Mouse (Mus musculus) c-Kit-positive CD71-positive TER-119-positive erythroid progenitor cells, embryonic 14.5 days (primary cell): ENCODE data around the gene Crk.

Experiments
- DNase-seq: peaks from one replicate; pipeline ENCODE4 v3.0.0-alpha.2; 2013; ENCODE audit warnings: low spot score

Crk gene

DNA sequence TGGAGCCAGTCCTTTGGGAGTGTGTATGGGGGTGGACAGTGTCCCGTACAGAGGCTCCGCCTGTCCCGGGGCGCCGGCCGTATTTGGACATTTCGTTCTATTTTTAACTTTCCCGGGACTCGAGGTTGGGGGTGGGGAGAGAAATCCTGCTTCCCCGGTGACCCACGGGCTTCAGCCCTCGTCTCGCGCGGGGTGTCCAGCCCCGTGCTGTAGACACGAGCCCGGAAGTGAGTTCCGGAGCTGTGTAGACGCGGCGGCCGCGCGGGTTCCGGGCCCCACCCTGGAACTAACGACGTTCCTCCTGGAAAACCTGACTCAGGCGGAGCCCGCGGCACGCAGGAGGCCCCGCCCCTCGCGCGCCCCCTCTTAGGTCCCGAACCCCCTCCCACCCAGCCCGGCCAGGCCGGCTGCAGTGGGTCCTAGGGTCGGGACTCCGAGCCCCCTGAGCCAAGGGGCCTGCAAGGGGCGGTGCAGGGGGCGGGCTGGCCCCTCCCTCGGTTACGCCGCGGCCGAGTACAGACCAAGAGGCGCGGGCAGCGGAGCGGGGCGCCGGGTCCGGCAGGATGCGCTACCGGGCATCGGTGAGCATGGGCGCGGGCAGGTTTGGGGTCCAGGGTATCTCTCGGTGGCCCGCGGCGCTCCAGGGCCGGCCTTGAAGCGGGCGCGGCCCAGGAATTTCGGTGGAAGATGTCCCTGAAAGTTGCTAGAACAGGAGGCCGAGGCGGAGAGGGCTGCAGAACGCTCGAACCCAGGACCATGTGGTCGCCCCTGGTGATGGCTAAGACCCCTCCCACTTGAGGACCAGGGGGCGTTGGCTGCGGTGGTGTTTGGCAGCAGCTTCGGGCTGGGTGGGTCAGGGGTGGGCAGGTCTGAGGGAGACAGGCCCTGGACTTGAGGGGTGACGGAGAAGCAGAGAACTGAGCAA, 23.2 kb upstream of the Crk start:
- peak; percentile 53 for DNase-seq

DNA sequence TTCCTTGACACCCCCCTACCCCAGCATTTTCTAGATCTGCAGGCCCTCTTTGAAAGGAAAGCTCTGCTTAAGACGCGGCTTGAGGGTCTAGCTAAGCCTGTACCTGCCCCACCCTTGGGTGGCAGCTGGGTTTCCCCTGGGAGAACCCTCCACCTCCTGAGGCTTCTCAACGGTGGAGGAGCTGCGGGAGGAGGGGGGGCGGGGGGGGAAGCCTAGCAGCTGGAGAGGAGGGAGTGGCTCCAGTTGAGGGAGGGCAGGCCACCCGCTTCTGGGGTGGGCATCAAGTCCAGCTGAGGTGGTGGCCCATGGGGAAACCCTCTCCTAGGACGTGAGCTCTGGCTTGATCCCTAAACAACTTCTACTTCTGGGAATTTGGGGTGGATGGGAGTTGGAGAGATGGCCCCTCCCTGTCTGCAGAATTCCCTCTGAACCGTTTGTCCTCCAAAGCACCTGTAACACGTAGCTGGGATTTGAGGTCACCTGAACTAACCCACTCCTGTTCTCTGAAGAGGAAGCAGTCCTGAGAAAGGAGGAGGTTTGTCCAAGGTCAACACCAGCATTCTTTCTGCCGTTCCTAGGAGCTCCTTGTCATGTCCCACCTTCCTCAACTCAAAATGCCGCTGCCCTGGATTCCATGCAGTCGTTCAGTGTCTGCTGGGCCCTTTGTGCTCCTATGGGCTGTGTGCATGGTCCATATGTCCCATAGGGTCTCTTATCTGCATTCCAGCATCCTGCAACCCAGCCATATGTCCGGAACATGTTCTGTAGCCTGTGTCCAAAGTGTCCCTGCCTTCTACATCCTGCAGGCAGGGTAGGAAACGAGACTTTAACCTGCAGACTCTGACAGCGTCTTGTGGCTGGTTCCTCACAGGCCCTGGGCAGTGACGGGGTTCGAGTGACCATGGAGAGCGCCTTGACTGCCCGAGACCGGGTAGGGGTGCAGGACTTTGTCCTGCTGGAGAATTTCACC, 22.2 kb upstream of the Crk start:
- DNase-seq, result no peak

DNA sequence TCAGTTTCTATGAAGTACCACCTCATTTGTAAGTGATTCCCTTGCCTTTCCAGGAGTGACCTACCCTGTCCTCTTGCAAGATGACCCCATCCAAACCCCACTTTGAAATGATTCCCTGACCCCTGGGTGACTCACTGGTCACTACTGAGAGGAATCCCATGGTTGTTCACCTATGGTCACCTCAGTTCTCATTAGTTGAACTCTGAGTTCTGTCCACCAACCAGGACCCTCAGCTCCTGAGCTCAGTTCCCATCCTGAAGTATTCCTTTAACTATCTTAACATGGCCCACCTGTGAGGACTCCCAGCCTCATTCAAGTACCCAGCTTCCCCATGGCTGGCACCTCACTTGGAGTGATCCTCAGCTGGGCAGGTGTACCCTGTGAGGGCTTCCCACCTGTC, 21.2 kb upstream of the Crk start:
- no peak for DNase-seq

DNA sequence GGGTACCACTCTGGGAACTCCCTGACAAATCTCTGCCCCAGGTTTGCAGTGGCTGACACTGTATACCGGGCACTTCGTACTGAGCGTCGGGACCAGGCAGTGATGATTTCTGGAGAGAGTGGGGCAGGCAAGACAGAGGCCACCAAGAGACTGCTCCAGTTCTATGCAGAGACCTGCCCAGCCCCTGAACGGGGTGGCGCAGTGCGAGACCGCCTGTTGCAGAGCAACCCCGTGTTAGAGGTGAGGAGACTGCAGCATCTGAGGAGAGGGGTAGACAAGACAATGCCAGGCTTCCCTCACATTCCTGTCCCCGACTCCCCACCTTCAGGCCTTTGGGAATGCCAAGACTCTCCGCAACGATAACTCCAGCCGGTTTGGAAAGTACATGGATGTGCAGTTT, 20.7 kb upstream of the Crk start:
- DNase-seq, result no peak

DNA sequence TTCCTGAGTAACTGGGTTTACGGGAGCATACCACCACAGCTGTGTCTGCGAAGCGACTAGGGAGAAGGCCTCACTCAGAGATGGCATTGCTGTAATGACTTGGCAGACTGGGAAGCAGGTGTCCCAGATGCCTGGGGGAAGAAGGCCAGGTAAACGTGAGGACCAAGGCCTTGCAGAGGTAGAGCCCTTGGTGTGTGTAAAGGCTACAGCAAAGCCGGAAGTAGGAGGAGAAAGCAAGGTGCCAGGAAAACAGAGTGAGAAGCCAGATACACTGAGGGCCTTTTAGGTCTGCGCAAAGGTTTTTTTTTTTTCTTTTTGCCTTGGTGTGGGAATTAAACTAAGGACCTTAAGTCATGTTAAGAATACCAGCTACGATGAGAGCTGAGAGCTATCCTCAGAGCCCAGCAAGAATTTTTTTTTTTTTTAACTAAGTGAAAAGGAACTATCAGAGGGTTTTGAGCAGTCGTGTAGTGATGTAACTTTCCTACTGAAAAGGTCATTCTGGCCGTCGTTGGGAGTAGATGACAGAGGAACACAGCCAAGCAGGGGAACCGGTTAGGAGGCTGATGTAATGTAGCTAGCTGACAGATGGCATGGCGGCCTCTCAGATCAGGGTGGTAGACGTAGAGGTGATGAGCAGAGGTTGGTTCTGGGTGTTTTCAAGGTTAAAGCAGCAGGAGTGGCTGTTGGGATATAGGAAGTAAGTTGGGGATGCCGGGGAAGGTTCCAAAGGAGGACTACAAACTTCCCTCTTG, 19.9 kb upstream of the Crk start:
- DNase-seq, result no peak

DNA sequence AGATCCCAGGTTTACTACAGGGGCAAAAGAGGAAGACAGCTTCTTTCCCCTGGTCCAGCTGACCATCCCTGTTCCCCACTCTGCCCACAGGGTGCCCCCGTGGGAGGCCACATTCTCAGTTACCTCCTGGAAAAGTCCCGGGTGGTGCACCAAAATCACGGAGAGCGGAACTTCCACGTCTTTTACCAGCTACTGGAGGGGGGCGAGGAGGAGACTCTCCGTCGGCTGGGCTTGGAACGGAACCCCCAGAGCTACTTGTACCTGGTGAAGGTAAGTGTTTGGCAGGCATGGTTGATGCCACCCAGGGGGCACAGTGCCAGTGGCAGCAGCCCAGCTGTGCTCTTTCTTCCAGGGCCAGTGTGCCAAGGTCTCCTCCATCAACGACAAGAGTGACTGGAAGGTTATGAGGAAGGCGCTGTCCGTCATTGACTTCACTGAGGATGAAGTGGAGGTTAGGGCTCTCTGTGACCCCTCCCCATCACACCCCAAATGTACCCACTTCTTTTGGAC, 18.9 kb upstream of the Crk start:
- no peak for DNase-seq

DNA sequence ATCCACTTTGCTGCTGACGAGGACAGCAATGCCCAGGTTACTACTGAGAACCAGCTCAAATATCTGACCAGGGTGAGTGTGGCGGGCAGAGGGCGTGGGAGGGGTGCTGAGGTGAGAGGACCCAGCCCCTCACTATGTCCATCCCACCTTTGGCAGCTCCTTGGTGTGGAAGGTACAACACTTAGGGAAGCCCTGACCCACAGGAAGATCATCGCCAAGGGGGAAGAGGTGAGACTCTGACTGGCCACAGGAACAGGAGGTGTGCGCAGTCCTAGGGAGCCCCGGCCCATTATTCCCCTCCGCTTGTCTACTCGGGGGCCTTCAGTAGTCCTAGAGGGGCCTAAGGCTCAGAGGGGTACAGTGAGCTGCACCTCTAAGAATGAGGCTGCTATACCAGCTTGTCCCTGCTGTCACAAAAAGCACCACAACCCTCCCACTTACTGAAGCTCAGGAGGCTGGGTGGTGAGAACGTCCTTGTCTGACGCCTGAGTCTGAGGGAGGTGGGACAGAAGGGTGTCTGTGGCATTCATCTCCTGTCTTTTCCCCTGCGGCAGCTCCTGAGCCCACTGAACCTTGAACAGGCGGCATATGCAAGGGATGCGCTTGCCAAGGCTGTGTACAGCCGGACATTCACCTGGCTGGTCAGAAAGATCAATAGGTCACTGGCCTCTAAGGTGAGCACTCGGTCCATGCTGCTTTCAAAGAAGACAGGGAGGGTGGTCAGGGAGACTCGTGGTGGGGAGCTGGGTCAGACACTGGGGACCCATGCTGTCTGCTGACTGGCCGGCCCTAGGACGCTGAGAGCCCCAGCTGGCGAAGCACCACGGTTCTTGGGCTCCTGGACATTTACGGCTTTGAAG, 17.9 kb upstream of the Crk start:
- no peak for DNase-seq

DNA sequence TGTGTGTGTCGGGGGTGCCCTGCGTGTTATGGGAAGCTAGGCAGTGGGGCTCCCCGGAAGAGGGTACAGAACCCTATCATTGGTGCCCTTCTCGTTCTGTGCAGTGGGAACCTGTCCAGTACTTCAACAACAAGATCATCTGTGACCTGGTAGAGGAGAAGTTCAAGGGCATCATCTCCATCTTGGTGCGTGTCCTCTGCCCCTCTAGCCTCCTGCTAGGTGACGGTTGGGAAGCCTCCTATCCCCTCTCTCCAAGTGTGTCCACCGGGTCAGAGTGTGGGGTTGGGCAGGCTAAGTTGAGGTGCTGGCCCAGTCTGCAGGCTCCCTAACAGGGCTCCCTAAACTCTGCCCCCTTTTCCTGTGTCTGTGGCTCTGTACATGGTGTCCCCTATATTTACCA, 16.9 kb upstream of the Crk start:
- no peak for DNase-seq

DNA sequence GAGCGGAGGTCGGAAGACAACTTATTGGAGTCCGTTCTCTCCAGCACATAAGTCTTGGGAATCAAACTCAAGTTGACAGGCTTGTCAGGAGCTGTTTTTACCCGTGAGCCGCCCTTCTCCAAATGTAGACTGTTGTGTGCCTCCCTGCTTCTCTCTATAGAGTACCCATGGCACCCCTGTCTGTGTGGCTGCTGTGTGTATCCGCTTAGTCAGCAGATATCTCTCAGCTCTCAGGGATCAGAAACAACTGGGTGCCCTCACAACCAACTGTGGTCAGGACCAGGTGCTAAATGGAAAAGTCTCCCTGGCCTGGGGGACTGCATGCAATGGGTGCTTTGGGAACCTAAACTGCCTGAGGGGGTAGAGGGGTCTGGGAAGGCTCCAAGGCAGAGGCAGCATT, 12.8 kb upstream of the Crk start:
- no peak for DNase-seq

DNA sequence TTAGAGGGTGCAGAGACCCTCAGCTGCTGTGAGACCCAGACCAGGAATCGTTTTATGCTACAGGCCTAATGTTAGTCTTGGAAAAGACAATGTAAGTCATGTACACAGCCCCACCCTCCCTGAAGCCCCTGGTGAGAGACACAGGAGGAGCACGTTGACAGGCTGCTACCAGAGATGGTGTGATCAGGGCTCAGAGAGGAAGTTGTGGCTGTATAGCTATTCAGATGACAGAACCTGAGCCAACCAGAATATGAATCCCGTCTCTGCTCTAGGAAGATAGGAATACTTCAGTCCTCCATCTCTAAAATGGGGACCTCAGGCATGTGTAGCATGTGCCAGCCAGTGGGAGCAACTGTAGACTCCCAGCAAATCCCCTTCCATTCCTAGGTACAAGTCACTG, 10.4 kb upstream of the Crk start:
- DNase-seq, result no peak

DNA sequence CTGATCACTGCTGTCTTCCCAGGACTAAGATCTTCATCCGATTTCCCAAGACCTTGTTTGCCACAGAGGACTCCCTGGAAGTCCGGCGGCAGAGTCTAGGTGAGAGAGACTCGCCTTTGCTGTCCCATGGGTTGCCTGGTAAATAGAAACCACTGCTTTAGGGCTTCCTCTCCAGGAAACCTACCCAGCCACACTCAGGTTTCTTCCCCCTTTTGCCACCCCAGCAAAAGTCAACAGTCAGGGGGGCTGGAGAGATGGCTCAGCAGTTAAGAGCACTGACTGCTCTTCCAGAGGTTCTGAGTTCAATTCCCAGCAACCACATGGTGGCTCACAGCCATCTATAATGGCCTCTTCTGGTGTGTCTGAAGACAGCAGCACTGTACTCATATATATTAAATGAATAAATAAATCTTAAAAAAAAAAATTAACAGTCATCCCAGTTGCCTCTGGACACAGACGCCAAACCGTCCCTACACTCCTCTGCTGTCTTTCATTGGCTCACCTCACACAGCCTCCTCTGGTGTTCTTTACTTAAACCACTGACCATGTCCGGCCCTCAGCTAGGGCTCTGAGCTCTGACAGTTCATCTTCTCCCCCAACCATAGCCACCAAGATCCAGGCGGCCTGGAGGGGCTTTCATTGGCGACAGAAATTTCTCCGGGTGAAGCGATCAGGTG, 9.7 kb upstream of the Crk start:
- DNase-seq, result no peak

DNA sequence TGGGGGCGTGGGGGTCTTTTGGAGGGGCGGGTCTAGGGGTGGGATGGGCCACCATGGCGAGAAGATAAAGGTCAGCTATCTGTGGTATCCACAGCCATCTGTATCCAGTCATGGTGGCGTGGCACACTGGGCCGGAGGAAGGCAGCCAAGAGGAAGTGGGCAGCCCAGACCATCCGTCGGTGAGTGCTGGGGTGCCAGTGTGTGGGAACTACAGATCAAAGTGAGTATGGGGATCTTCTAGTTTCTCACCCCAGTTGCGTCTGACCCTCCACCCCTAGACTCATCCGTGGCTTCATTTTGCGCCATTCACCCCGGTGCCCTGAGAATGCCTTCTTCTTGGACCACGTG, 9.2 kb upstream of the Crk start:
- no peak for DNase-seq

DNA sequence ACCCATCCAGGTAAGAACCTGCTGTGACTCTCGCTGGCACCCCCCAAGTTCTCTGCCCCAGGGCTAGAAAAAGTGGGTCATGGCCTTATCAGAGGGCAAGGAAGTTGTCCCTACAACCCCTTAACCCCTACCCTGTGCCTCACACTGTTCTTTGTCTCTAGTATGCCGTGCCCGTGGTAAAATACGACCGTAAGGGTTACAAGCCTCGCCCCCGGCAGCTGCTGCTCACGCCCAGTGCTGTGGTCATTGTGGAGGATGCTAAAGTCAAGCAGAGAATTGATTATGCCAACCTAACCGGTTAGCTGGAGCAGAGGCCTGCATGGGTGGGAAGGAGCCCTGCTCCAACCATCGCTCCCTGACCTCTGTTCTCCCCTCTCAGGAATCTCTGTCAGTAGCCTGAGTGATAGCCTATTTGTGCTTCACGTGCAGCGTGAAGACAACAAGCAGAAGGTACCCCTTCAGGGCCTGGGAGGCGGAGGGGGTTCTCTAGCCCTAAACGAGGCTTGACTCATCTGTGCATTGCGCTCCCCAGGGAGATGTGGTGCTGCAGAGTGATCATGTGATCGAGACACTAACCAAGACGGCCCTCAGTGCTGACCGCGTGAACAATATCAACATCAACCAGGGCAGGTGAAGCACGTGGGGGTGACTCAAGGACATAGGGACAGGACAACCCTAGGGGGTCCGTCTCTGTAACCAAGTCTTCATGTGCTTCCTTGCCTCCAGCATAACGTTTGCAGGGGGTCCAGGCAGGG, 7.5 kb upstream of the Crk start:
- DNase-seq, result no peak

DNA sequence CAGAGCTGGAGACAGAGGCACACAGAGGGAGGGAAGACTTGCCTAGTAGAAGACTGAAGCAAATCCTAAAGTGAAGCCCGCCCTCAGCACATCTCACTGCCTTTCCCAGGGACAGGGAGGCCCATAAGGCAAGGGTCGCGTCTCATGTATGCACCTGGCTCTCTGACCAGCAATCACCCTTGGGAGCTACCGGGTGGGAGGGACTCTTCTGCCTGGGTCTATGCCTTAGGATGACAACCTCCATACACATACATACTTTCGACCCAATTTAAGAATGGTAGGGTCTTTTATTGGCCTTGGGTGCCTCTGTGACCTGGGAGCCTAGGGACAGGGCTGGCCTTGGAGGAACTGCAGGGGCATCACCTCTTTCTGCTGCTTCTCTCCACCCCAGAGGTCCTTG, 5.6 kb upstream of the Crk start:
- DNase-seq, result no peak

DNA sequence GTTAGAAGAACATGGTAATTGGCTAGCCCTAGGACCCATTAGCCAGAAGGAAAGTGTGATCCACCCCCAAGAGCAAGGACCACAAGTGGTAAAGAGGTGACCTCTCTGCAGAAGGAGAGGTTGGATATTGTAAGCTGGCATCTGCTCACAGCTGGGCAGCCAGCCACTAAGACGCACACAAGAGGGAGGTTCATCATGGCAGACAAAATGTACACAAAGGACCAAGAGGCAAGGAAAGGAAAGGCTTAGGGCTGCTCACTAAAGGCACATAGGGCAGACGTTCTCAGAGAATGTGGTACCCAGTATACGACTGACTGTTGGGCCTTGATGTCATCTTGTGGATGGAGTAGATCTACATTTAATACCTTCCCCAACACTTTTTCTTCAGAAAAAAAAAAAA, 4.2 kb upstream of the Crk start:
- no peak for DNase-seq

DNA sequence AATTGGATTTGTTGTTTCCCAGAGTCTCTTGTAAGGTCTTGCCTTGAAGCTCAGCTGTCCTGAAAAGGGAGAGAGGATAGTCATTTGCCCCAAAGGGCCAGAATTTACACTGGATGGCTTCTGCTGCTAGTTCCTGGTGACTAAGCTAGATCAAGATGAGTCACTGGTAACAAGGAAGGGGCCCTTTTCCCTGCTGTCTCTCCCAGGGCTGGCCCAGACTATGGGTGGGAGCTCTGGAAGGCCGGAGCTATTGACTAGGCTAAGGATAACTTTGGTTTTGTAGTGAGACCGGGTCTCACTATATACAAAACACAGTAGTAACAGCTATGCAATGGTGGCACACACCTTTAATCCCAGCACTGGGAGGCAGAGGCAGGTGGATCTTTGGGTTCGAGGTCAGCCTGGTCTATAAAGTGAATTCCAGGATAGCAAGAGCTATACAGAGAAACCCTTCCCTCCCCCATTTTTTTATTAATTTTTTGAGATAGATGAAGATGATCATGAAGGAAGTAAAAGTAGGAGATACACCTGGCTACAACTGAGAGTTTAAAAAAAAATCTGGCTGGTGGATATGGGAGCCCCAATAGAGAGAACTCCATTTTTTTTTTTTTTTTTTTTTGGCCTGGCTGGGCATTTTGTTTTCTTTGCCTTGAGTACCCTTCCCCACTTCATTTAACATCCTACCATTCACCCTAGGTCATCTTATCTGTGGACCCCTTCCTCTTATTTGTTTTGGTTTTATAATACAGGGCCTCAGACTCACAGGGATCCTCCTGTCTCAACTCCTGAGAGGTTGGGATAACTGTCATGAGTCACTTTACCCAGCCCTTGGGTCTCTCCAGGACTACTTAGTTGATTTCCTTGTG, 945 bp upstream of the Crk start:
- peak; percentile 28 for DNase-seq

DNA sequence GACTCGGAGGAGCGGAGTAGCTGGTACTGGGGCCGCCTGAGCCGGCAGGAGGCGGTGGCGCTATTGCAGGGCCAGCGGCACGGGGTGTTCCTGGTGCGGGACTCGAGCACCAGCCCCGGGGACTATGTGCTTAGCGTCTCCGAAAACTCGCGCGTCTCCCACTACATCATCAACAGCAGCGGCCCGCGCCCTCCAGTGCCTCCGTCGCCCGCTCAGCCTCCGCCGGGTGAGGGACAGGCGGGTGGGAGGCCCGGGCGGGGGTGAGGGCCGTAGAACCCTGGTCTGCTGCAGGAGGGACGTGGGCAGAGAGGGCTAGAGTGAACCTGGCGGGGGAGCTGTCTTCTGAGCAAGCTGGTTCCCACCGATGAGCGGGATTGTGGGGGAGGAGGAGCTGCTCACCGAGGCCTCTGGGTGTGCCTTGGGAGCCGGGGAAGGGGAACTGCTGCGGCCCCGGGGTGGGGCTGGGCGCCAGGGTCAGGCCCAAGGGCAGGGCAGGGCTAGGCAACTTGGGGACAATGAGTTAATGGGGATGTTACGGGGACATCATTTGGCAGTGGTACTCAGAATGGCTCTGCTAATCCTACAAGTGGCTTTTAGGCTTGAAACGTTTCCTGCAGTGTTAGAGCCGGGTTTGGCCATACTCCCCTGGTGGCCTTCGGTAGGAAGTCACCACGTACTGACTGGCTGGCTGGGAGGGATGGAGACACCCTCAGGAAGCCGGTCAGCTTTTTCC, 546 bp downstream of the Crk start:
- peak; percentile 55 for DNase-seq

DNA sequence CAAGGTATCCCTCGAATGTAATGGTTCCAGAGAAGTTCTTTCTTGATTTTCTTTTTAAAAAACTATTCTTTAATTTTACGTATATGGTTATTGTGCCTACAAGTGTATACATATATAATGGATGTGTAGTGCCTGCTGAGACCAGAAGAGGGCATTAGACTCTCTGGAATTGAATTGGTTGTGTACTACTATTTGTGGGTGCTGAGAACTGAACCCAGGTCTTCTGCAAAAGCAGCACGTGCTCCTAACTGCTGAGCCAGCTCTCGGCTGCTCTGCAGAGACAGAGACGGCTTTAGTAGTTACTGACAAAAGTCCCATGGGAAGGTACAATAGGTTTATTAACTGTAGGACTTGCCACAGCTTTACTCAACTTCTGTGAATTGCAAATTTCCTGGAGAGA, 5.4 kb downstream of the Crk start:
- DNase-seq, result no peak
